Mouse (Mus musculus): ENCODE data around the gene Aunip. TPM values are rescaled to one million over a fixed set of nuclear protein-coding genes. Genes with fewer than 3 reads are reported as not detected.

Aunip gene
- total and polyA plus RNA-seq, 2 experiments, result 0.09 TPM; not detected in 1

- no peak overlapping the region for H3K9ac ChIP-seq (ENCODE audit: low read depth, low read length)
- no peaks in the 10 kb centered on the region for H3K4me1 ChIP-seq (ENCODE audit: control insufficient read depth, insufficient read depth, low read length)
- no peak for TF ChIP-seq CTCF (IDR thresholded peaks at IDR 0.05; ENCODE audit: low read depth, low read length)
- TF ChIP-seq POLR2A (IDR thresholded peaks at IDR 0.05; ENCODE audit: extremely low read depth, insufficient read depth, low read length), result no peak
- H3K4me3 ChIP-seq (ENCODE audit: insufficient read depth, low read depth, low read length), result no peak overlapping the region
- no peak for DNase-seq (ENCODE audit: extremely low read depth, low read depth, low spot score)
- H3K36me3 ChIP-seq (ENCODE audit: control insufficient read depth, insufficient read depth, low read length), result no peaks in the 10 kb centered on the region
- no peaks in the 10 kb centered on the region for H3K79me2 ChIP-seq (ENCODE audit: control insufficient read depth, insufficient read depth, low read length)
- WGBS, result 86% methylated on average over 9 of the region's 9 CpGs
- H3K27me3 ChIP-seq (ENCODE audit: control insufficient read depth, insufficient read depth, low read length), result no peaks in the 10 kb centered on the region
- H3K27ac ChIP-seq (replicated peaks; ENCODE audit: insufficient read depth, low read depth, low read length), result no peak overlapping the region
Observed at GRCm38 (mm10) chr4:134542726-134543125, 31.9 kb downstream of the Aunip start.

- TF ChIP-seq CTCF (IDR thresholded peaks at IDR 0.05; ENCODE audit: low read depth, low read length) (peak; percentile 98), POLR2A (IDR thresholded peaks at IDR 0.05; ENCODE audit: extremely low read depth, insufficient read depth, low read length) (no peak)
- Histone ChIP-seq H3K9ac (ENCODE audit: low read depth, low read length) (no peak overlapping the region), H3K79me2 (ENCODE audit: control insufficient read depth, insufficient read depth, low read length) (no peaks in the 10 kb centered on the region), H3K36me3 (ENCODE audit: control insufficient read depth, insufficient read depth, low read length) (no peaks in the 10 kb centered on the region), H3K4me1 (ENCODE audit: control insufficient read depth, insufficient read depth, low read length) (no peaks in the 10 kb centered on the region), H3K27ac (replicated peaks; ENCODE audit: insufficient read depth, low read depth, low read length) (no peak overlapping the region), H3K4me3 (ENCODE audit: insufficient read depth, low read depth, low read length) (no peak overlapping the region), H3K27me3 (ENCODE audit: control insufficient read depth, insufficient read depth, low read length) (no peaks in the 10 kb centered on the region)
- WGBS, result 4% methylated on average over 5 of the region's 5 CpGs
- DNase-seq (ENCODE audit: extremely low read depth, low read depth, low spot score), result peak; percentile 51
Observed at GRCm38 (mm10) chr4:134543261-134543660, 32.5 kb downstream of the Aunip start.

DNA sequence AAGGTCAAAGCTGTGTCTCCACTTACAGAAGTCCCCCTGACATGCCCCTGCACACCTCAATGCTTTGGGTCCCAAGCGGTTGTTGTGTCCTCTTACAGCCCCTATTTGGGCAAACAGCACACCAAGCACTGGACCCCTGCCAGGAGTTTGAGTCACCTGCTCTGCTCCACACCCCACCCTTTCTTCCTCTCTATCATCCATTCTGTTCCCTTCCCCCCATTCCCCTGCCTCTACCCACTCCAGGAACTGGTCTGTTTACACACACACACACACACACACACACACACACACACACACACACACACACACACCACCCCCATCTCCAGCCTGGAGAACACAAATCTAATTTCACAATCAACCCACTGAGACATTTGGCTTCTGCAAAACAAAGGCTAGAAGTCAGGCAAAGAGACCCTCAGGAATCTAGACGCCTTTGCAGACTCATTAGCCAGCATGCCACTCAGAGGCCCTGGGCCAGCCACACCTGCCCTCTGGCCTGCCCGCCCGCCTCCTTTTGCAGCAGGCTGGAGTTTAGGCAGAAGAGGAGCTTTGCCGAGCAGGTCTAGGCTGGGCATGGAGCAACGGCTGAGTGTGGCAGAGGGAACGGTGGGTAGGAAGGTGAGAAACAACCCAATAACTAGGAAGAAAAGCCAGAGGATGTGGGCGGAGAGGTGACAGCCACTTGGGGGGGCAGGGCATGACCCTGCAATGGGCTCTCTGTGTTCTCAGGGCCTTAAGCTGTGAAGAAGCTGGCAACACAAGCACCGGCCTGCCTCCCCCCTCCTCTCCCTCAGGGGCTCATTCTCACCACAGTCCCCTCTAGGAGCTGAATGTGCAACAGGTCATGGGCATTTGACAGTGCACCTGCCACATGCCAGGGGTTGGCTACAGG lies 36.3 kb downstream of the Aunip start:
- 67% methylated on average over 9 of the region's 9 CpGs for WGBS
- no peak overlapping the region for H3K27ac ChIP-seq (replicated peaks; ENCODE audit: insufficient read depth, low read depth, low read length)
- H3K27me3 ChIP-seq (ENCODE audit: control insufficient read depth, insufficient read depth, low read length), result no peaks in the 10 kb centered on the region
- H3K4me1 ChIP-seq (ENCODE audit: control insufficient read depth, insufficient read depth, low read length), result no peaks in the 10 kb centered on the region
- no peaks in the 10 kb centered on the region for H3K36me3 ChIP-seq (ENCODE audit: control insufficient read depth, insufficient read depth, low read length)
- H3K4me3 ChIP-seq (ENCODE audit: insufficient read depth, low read depth, low read length), result no peak overlapping the region
- TF ChIP-seq CTCF (IDR thresholded peaks at IDR 0.05; ENCODE audit: low read depth, low read length), result no peak
- TF ChIP-seq POLR2A (IDR thresholded peaks at IDR 0.05; ENCODE audit: extremely low read depth, insufficient read depth, low read length), result no peak
- DNase-seq (ENCODE audit: extremely low read depth, low read depth, low spot score), result no peak
- no peak overlapping the region for H3K9ac ChIP-seq (ENCODE audit: low read depth, low read length)
- no peaks in the 10 kb centered on the region for H3K79me2 ChIP-seq (ENCODE audit: control insufficient read depth, insufficient read depth, low read length)

DNA sequence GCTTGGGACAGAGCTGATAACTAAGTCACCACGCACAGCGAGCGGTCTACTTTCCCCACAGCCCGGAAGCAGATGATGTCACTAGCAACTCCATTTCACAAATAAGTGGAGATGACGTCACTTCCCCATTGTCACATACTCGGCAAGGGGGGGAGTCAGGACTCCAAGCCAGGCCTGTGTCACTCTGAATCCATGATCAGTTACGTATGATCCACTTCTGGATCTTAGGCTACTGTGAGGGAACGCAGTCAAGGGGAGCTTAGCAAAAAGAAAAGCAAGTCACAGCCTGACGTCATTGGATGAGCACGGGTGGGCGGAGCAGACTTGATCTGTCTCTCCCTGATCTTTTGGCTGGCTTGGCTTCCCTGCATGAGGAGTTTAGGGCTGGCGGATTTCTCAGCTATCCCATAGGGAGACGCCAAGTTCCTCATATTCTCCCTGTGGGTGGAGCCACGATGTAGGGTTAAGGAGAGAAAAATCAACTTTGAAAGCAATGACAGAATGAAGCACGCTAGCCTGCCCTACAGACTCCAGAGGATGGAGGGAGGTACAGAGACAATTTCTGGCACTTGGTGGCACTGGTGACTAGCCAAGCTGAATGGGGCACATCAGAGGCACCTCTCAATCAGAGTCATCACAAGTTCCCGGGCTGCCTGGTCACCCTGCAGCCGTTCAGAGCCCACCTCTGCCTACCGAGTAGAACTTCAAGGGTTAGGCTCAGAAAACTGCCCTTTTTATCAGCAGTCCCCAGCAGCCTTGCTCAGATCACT lies 37.6 kb downstream of the Aunip start:
- Histone ChIP-seq H3K79me2 (ENCODE audit: control insufficient read depth, insufficient read depth, low read length) (no peaks in the 10 kb centered on the region), H3K9ac (ENCODE audit: low read depth, low read length) (no peak overlapping the region), H3K4me3 (ENCODE audit: insufficient read depth, low read depth, low read length) (no peak overlapping the region), H3K27ac (replicated peaks; ENCODE audit: insufficient read depth, low read depth, low read length) (no peak overlapping the region), H3K4me1 (ENCODE audit: control insufficient read depth, insufficient read depth, low read length) (no peaks in the 10 kb centered on the region), H3K27me3 (ENCODE audit: control insufficient read depth, insufficient read depth, low read length) (no peaks in the 10 kb centered on the region), H3K36me3 (ENCODE audit: control insufficient read depth, insufficient read depth, low read length) (no peaks in the 10 kb centered on the region)
- no peak for TF ChIP-seq POLR2A (IDR thresholded peaks at IDR 0.05; ENCODE audit: extremely low read depth, insufficient read depth, low read length)
- no peak for TF ChIP-seq CTCF (IDR thresholded peaks at IDR 0.05; ENCODE audit: low read depth, low read length)
- no peak for DNase-seq (ENCODE audit: extremely low read depth, low read depth, low spot score)
- 79% methylated on average over 18 of the region's 18 CpGs for WGBS

- Histone ChIP-seq H3K27ac (replicated peaks; ENCODE audit: insufficient read depth, low read depth, low read length) (no peak overlapping the region), H3K79me2 (ENCODE audit: control insufficient read depth, insufficient read depth, low read length) (no peaks in the 10 kb centered on the region), H3K36me3 (ENCODE audit: control insufficient read depth, insufficient read depth, low read length) (no peaks in the 10 kb centered on the region), H3K27me3 (ENCODE audit: control insufficient read depth, insufficient read depth, low read length) (no peaks in the 10 kb centered on the region), H3K4me1 (ENCODE audit: control insufficient read depth, insufficient read depth, low read length) (no peaks in the 10 kb centered on the region), H3K4me3 (ENCODE audit: insufficient read depth, low read depth, low read length) (no peak overlapping the region), H3K9ac (ENCODE audit: low read depth, low read length) (no peak overlapping the region)
- 99% methylated on average over 8 of the region's 8 CpGs for WGBS
- TF ChIP-seq CTCF (IDR thresholded peaks at IDR 0.05; ENCODE audit: low read depth, low read length) (peak; percentile 15; the same call in 1 of the 2 replicates), POLR2A (IDR thresholded peaks at IDR 0.05; ENCODE audit: extremely low read depth, insufficient read depth, low read length) (no peak)
- DNase-seq (ENCODE audit: extremely low read depth, low read depth, low spot score), result no peak
Observed at GRCm38 (mm10) chr4:134549899-134550298, 39.1 kb downstream of the Aunip start.
